Mouse (Mus musculus) midbrain, embryonic 14.5 days (tissue): ENCODE data around the gene Pappa. TPM values are rescaled to one million over a fixed set of nuclear protein-coding genes. Genes with fewer than 3 reads are reported as not detected.

Experiments used
- ATAC-seq: fragments of 200-750 bp; cut with Nextera tagmentation; 2 replicates; pipeline ENCODE4 v1.8.0; 2017; ENCODE audit warnings: moderate number of reproducible peaks, moderate library complexity; ENCODE audit not compliant: low FRiP score, low TSS enrichment
- DNase-seq: peaks from one replicate; pipeline ENCODE4 v3.0.0-alpha.2; 2015
- H3K27ac ChIP-seq: fragments of 300-500 bp; sonication (generic); replicated peaks from 2 replicates; pipeline ENCODE4 v1.5.1; 2014; ENCODE audit warnings: mild to moderate bottlenecking, low read depth, low read length, moderate library complexity
- H3K27me3 ChIP-seq: fragments of 300-500 bp; sonication (generic); 2 replicates; pipeline ENCODE4 v1.6.1; 2014; ENCODE audit warnings: low read length, control low read depth, mixed read lengths; ENCODE audit not compliant: control insufficient read depth, insufficient read depth
- H3K36me3 ChIP-seq: fragments of 300-500 bp; sonication (generic); 2 replicates; pipeline ENCODE4 v1.6.1; 2014; ENCODE audit warnings: low read length, control low read depth; ENCODE audit not compliant: control insufficient read depth, insufficient read depth
- H3K4me1 ChIP-seq: fragments of 300-500 bp; sonication (generic); 2 replicates; pipeline ENCODE4 v1.6.1; 2014; ENCODE audit warnings: mild to moderate bottlenecking, antibody characterized with exemption, low read length, control low read depth; ENCODE audit not compliant: control insufficient read depth, insufficient read depth
- H3K4me2 ChIP-seq: fragments of 300-500 bp; sonication (generic); 2 replicates; pipeline ENCODE4 v1.6.1; 2014; ENCODE audit warnings: mild to moderate bottlenecking, low read length, moderate library complexity
- H3K4me3 ChIP-seq: fragments of 300-500 bp; sonication (generic); replicated peaks from 2 replicates; pipeline ENCODE4 v1.5.1; 2014; ENCODE audit warnings: low read depth, low read length
- H3K9ac ChIP-seq: fragments of 300-500 bp; sonication (generic); replicated peaks from 2 replicates; pipeline ENCODE4 v1.6.1; 2014; ENCODE audit warnings: mild to moderate bottlenecking, low read length, moderate library complexity
- H3K9me3 ChIP-seq: fragments of 300-500 bp; sonication (generic); 2 replicates; pipeline ENCODE4 v1.6.1; 2016; ENCODE audit warnings: low read length, control low read depth, mixed read lengths; ENCODE audit not compliant: control insufficient read depth
- WGBS: fragments of 180-500 bp; shearing (Covaris S2); extraction: QIAGEN DNeasy Blood & Tissue Kit; methylation state at CpG from one replicate; pipeline ENCODE4 v1.1.7; 2014; 5-methylcytosine and 5-hydroxymethylcytosine counted together
- polyA plus RNA-seq: library from polyadenylated mRNA; unstranded; fragments of >200 nt; fragmentation: Nextera tagmentation; extraction: Ambion mirVana; gene quantifications from 2 replicates; pipeline ENCODE4 v1.2.1, GENCODE M21; 2014

The Pappa gene
- polyA plus RNA-seq, 1 experiment from 2014 or later = 1.2 TPM

GRCm38 (mm10) chr4:65223901-65224300 lies 99.9 kb downstream of the Pappa start:
- DNase-seq = no peak
- no peak for ATAC-seq
- H3K27me3 ChIP-seq = no peaks in the 10 kb centered on the region
- no peak overlapping the region for H3K4me3 ChIP-seq
- no peak overlapping the region for H3K9ac ChIP-seq
- WGBS = 88% methylated on average over 4 of the region's 4 CpGs
- no peaks in the 10 kb centered on the region for H3K36me3 ChIP-seq
- H3K9me3 ChIP-seq = no peaks in the 10 kb centered on the region
- H3K4me1 ChIP-seq = no peaks in the 10 kb centered on the region
- H3K4me2 ChIP-seq = no peak overlapping the region
- H3K27ac ChIP-seq = no peak overlapping the region

- peak; percentile 61 for DNase-seq
- Histone ChIP-seq H3K36me3 (no peaks in the 10 kb centered on the region), H3K27ac (0 out of 2 replicates have a peak overlapping the region, but pooled peaks have one; percentile 1), H3K27me3 (no peaks in the 10 kb centered on the region), H3K9ac (no peak overlapping the region), H3K4me1 (peaks cover 14% of the 10 kb centered on the region), H3K4me3 (no peak overlapping the region), H3K9me3 (no peaks in the 10 kb centered on the region), H3K4me2 (peak overlapping the region; percentile 20; the same call in 1 of the 2 replicates)
- WGBS = under 1% methylated on average over 8 of the region's 8 CpGs
- ATAC-seq = peak; percentile 57; the same call in 1 of the 2 replicates
These were observed 114.6 kb downstream of the Pappa start for GRCm38 (mm10) chr4:65238540-65238998.

- Histone ChIP-seq H3K9ac (no peak overlapping the region), H3K27me3 (no peaks in the 10 kb centered on the region), H3K9me3 (no peaks in the 10 kb centered on the region), H3K27ac (no peak overlapping the region), H3K36me3 (no peaks in the 10 kb centered on the region), H3K4me2 (no peak overlapping the region), H3K4me3 (no peak overlapping the region), H3K4me1 (peaks cover 14% of the 10 kb centered on the region)
- ATAC-seq = no peak
- WGBS = 26% methylated on average over 3 of the region's 3 CpGs
- no peak for DNase-seq
These were observed 118.5 kb downstream of the Pappa start for GRCm38 (mm10) chr4:65242434-65242931.

- Histone ChIP-seq H3K27ac (no peak overlapping the region), H3K36me3 (no peaks in the 10 kb centered on the region), H3K9ac (no peak overlapping the region), H3K27me3 (no peaks in the 10 kb centered on the region), H3K4me3 (no peak overlapping the region), H3K4me1 (peaks cover 9% of the 10 kb centered on the region), H3K4me2 (no peak overlapping the region), H3K9me3 (no peaks in the 10 kb centered on the region)
- ATAC-seq (no peak), DNase-seq (no peak)
- WGBS = 29% methylated on average over 2 of the region's 2 CpGs
These were observed 119.3 kb downstream of the Pappa start for GRCm38 (mm10) chr4:65243245-65243644.

- Histone ChIP-seq H3K4me1 (0 out of 2 replicates have a peak, but pooled peaks cover 2% of the 10 kb centered on the region), H3K9me3 (no peaks in the 10 kb centered on the region), H3K36me3 (no peaks in the 10 kb centered on the region), H3K4me3 (no peak overlapping the region), H3K9ac (no peak overlapping the region), H3K4me2 (no peak overlapping the region), H3K27ac (no peak overlapping the region), H3K27me3 (0 out of 2 replicates have a peak, but pooled peaks cover 3% of the 10 kb centered on the region)
- DNase-seq (no peak), ATAC-seq (no peak)
- 24% methylated on average over 4 of the region's 4 CpGs for WGBS
These were observed 121.0 kb downstream of the Pappa start for GRCm38 (mm10) chr4:65245015-65245414.

GRCm38 (mm10) chr4:65245440-65245839 lies 121.5 kb downstream of the Pappa start:
- DNase-seq = no peak
- WGBS = 19% methylated on average over 3 of the region's 3 CpGs

GRCm38 (mm10) chr4:65252193-65252592 lies 128.2 kb downstream of the Pappa start:
- no peak for ATAC-seq

More at GRCm38 (mm10) chr4:65245440-65245839, 121.5 kb downstream of the Pappa start:
- H3K27me3 ChIP-seq = peaks cover 5% of the 10 kb centered on the region; the same call in 1 of the 2 replicates
- no peak overlapping the region for H3K27ac ChIP-seq
- H3K36me3 ChIP-seq = no peaks in the 10 kb centered on the region
- no peak overlapping the region for H3K4me3 ChIP-seq
- H3K4me2 ChIP-seq = no peak overlapping the region
- H3K4me1 ChIP-seq = 0 out of 2 replicates have a peak, but pooled peaks cover 2% of the 10 kb centered on the region
- no peak overlapping the region for H3K9ac ChIP-seq
- H3K9me3 ChIP-seq = no peaks in the 10 kb centered on the region
- no peak for ATAC-seq

GRCm38 (mm10) chr4:65254073-65254472 lies 130.1 kb downstream of the Pappa start:
- Histone ChIP-seq H3K9ac (no peak overlapping the region), H3K9me3 (no peaks in the 10 kb centered on the region), H3K27ac (no peak overlapping the region), H3K4me3 (no peak overlapping the region), H3K4me2 (no peak overlapping the region), H3K27me3 (peaks cover 5% of the 10 kb centered on the region; the same call in 1 of the 2 replicates), H3K4me1 (peaks cover 7% of the 10 kb centered on the region; the same call in 1 of the 2 replicates), H3K36me3 (no peaks in the 10 kb centered on the region)
- no peak for ATAC-seq
- 85% methylated on average over 1 of the region's 1 CpGs for WGBS
- no peak for DNase-seq

More at GRCm38 (mm10) chr4:65252193-65252592, 128.2 kb downstream of the Pappa start:
- peaks cover 8% of the 10 kb centered on the region; the same call in 1 of the 2 replicates for H3K27me3 ChIP-seq
- H3K36me3 ChIP-seq = no peaks in the 10 kb centered on the region
- H3K4me1 ChIP-seq = peaks cover 7% of the 10 kb centered on the region; the same call in 1 of the 2 replicates
- 1% methylated on average over 8 of the region's 8 CpGs for WGBS
- 0 out of 2 replicates have a peak overlapping the region, but pooled peaks have one; percentile 7 for H3K4me2 ChIP-seq
- H3K9ac ChIP-seq = no peak overlapping the region
- peak; percentile 62 for DNase-seq
- no peak overlapping the region for H3K27ac ChIP-seq
- no peak overlapping the region for H3K4me3 ChIP-seq
- no peaks in the 10 kb centered on the region for H3K9me3 ChIP-seq

- no peaks in the 10 kb centered on the region for H3K36me3 ChIP-seq
- no peak overlapping the region for H3K4me2 ChIP-seq
- DNase-seq (no peak), ATAC-seq (no peak)
- H3K27ac ChIP-seq = no peak overlapping the region
- no peak overlapping the region for H3K4me3 ChIP-seq
- H3K9ac ChIP-seq = no peak overlapping the region
- WGBS = 83% methylated on average over 2 of the region's 2 CpGs
- no peaks in the 10 kb centered on the region for H3K9me3 ChIP-seq
- no peaks in the 10 kb centered on the region for H3K27me3 ChIP-seq
- H3K4me1 ChIP-seq = no peaks in the 10 kb centered on the region
These were observed 143.1 kb downstream of the Pappa start for GRCm38 (mm10) chr4:65267066-65267465.
